Mouse (Mus musculus): ENCODE results near the gene Lrig1. TPM values are rescaled to one million over a fixed set of nuclear protein-coding genes. Genes with fewer than 3 reads are reported as not detected.

The Lrig1 gene
- polyA plus RNA-seq, 1 experiment = not detected

DNA sequence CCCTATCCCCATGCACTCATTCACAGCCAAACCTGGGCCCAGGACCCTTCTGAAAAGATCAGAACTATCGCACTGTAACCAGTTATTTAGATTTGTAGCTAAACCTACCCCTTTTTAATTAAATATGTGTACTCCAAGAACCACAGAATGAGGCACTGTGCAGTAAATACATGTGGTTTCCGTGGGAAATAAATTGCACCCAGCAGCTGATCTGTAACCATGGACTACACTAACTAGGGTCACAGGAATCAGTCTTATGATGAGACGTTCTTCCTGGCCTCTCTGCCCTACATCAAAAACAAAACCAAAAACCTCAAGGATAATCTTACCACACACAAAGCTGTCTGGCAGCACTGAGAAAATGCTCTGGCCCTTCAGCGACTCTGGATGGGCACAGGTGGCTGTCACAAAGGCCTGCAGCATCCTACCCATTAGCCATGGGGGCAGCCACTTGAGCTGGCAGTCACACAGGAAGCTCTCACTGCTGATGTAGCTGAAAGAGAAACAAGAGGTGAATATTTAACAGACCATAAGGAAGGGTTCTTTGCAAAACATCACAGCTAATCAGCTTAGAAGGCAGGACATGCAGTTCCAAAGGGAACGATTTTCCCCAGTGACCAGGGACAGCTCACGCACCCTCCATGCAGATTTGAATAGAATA is 86.6 kb downstream of the Lrig1 start:
- Histone ChIP-seq H3K4me1 (ENCODE audit: control insufficient read depth, insufficient read depth, low read length) (peaks cover 6% of the 10 kb centered on the region), H3K27ac (ENCODE audit: insufficient read depth, low read depth, low read length) (no peak overlapping the region), H3K4me3 (ENCODE audit: insufficient read depth, low read depth, low read length) (no peak overlapping the region)
- WGBS = 50% methylated on average over 6 of the region's 6 CpGs
- no peak for TF ChIP-seq CTCF (IDR thresholded peaks at IDR 0.05; ENCODE audit: insufficient read depth, low read depth, low read length)

DNA sequence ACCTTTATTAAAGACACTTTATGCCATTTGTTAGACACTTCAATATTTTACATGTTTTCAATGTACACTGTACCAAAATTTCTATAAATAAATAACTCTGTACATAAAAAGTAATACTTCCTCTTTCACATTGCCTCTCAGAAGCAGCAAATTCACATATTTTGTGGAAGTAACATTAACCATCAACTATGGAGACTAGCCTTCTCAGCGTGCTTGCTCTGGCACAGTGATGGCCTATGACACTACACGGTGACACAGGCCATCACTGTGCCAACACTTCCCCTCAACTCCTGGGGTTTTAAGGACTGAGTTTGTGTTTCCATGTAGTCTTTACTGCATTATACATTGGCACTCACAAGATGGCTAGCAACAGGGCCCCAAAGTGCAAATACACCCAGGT is 95.4 kb downstream of the Lrig1 start:
- Histone ChIP-seq H3K4me1 (ENCODE audit: control insufficient read depth, insufficient read depth, low read length) (peaks cover 20% of the 10 kb centered on the region), H3K4me3 (ENCODE audit: insufficient read depth, low read depth, low read length) (no peak overlapping the region), H3K27ac (ENCODE audit: insufficient read depth, low read depth, low read length) (no peak overlapping the region)
- 90% methylated on average over 2 of the region's 2 CpGs for WGBS
- no peak for TF ChIP-seq CTCF (IDR thresholded peaks at IDR 0.05; ENCODE audit: insufficient read depth, low read depth, low read length)

GRCm38 (mm10) chr6:94604072-94604471 is 95.9 kb downstream of the Lrig1 start:
- 54% methylated on average over 3 of the region's 3 CpGs for WGBS
- Histone ChIP-seq H3K27ac (ENCODE audit: insufficient read depth, low read depth, low read length) (no peak overlapping the region), H3K4me1 (ENCODE audit: control insufficient read depth, insufficient read depth, low read length) (peaks cover 20% of the 10 kb centered on the region), H3K4me3 (ENCODE audit: insufficient read depth, low read depth, low read length) (no peak overlapping the region)
- TF ChIP-seq POLR2A (IDR thresholded peaks at IDR 0.05; ENCODE audit: insufficient read depth, low read depth, low read length) (no peak), CTCF (IDR thresholded peaks at IDR 0.05; ENCODE audit: insufficient read depth, low read depth, low read length) (no peak)

- Histone ChIP-seq H3K27ac (ENCODE audit: insufficient read depth, low read depth, low read length) (no peak overlapping the region), H3K4me1 (ENCODE audit: control insufficient read depth, insufficient read depth, low read length) (peaks cover 20% of the 10 kb centered on the region), H3K4me3 (ENCODE audit: insufficient read depth, low read depth, low read length) (no peak overlapping the region)
- TF ChIP-seq CTCF (IDR thresholded peaks at IDR 0.05; ENCODE audit: insufficient read depth, low read depth, low read length) = no peak
- TF ChIP-seq POLR2A (IDR thresholded peaks at IDR 0.05; ENCODE audit: insufficient read depth, low read depth, low read length) = no peak
- WGBS = 79% methylated on average over 5 of the region's 5 CpGs
Measured at GRCm38 (mm10) chr6:94601811-94602210, 98.1 kb downstream of the Lrig1 start.

DNA sequence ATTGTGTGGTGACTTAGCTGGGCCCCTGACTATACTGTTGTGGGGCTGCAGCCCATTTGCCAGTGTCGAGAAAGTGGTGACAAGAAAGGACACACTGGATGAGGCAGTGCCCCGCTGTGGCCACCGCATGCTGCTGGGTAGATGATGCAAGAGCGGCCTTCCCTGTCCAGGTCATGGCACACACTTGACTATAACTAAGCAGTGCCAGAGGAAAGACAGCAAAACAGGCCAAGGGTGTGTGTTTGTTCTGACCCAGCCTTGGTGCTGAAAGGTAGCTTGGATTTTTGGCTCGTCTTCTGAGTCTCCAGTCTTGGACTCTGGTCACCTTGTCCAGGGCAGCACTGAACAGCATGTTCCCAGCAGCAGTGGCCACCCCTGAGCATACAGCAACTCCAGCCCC is 98.9 kb downstream of the Lrig1 start:
- 85% methylated on average over 5 of the region's 5 CpGs for WGBS
- TF ChIP-seq CTCF (IDR thresholded peaks at IDR 0.05; ENCODE audit: insufficient read depth, low read depth, low read length) = no peak
- Histone ChIP-seq H3K4me1 (ENCODE audit: control insufficient read depth, insufficient read depth, low read length) (peaks cover 21% of the 10 kb centered on the region), H3K27ac (ENCODE audit: insufficient read depth, low read depth, low read length) (no peak overlapping the region), H3K4me3 (ENCODE audit: insufficient read depth, low read depth, low read length) (no peak overlapping the region)

- Histone ChIP-seq H3K4me1 (ENCODE audit: control insufficient read depth, insufficient read depth, low read length) (peaks cover 26% of the 10 kb centered on the region), H3K4me3 (ENCODE audit: insufficient read depth, low read depth, low read length) (no peak overlapping the region), H3K27ac (ENCODE audit: insufficient read depth, low read depth, low read length) (no peak overlapping the region)
- WGBS = 93% methylated on average over 13 of the region's 13 CpGs
- TF ChIP-seq CTCF (IDR thresholded peaks at IDR 0.05; ENCODE audit: insufficient read depth, low read depth, low read length) (no peak), POLR2A (IDR thresholded peaks at IDR 0.05; ENCODE audit: insufficient read depth, low read depth, low read length) (no peak)
Measured at GRCm38 (mm10) chr6:94599016-94599415, 100.9 kb downstream of the Lrig1 start.

GRCm38 (mm10) chr6:94598421-94598820 is 101.5 kb downstream of the Lrig1 start:
- TF ChIP-seq POLR2A (IDR thresholded peaks at IDR 0.05; ENCODE audit: insufficient read depth, low read depth, low read length) (no peak), CTCF (IDR thresholded peaks at IDR 0.05; ENCODE audit: insufficient read depth, low read depth, low read length) (no peak)
- 97% methylated on average over 12 of the region's 12 CpGs for WGBS
- H3K4me3 ChIP-seq (ENCODE audit: insufficient read depth, low read depth, low read length) = no peak overlapping the region

GRCm38 (mm10) chr6:94596761-94597485 is 103.0 kb downstream of the Lrig1 start:
- Histone ChIP-seq H3K4me3 (ENCODE audit: insufficient read depth, low read depth, low read length) (no peak overlapping the region), H3K4me1 (ENCODE audit: control insufficient read depth, insufficient read depth, low read length) (peaks cover 26% of the 10 kb centered on the region), H3K27ac (ENCODE audit: insufficient read depth, low read depth, low read length) (no peak overlapping the region)
- WGBS = 50% methylated on average over 10 of the region's 10 CpGs
- no peak for TF ChIP-seq CTCF (IDR thresholded peaks at IDR 0.05; ENCODE audit: insufficient read depth, low read depth, low read length)
- no peak for TF ChIP-seq POLR2A (IDR thresholded peaks at IDR 0.05; ENCODE audit: insufficient read depth, low read depth, low read length)

More at GRCm38 (mm10) chr6:94598421-94598820, 101.5 kb downstream of the Lrig1 start:
- H3K27ac ChIP-seq (ENCODE audit: insufficient read depth, low read depth, low read length) = no peak overlapping the region
- H3K4me1 ChIP-seq (ENCODE audit: control insufficient read depth, insufficient read depth, low read length) = peaks cover 24% of the 10 kb centered on the region

GRCm38 (mm10) chr6:94596051-94596760 is 103.8 kb downstream of the Lrig1 start:
- 89% methylated on average over 14 of the region's 14 CpGs for WGBS
- Histone ChIP-seq H3K27ac (ENCODE audit: insufficient read depth, low read depth, low read length) (no peak overlapping the region), H3K4me1 (ENCODE audit: control insufficient read depth, insufficient read depth, low read length) (peaks cover 23% of the 10 kb centered on the region), H3K4me3 (ENCODE audit: insufficient read depth, low read depth, low read length) (no peak overlapping the region)
- TF ChIP-seq POLR2A (IDR thresholded peaks at IDR 0.05; ENCODE audit: insufficient read depth, low read depth, low read length) = no peak
- TF ChIP-seq CTCF (IDR thresholded peaks at IDR 0.05; ENCODE audit: insufficient read depth, low read depth, low read length) = no peak
